Mouse (Mus musculus): ENCODE measurements around the gene Loxl1.

The Loxl1 gene

DNA sequence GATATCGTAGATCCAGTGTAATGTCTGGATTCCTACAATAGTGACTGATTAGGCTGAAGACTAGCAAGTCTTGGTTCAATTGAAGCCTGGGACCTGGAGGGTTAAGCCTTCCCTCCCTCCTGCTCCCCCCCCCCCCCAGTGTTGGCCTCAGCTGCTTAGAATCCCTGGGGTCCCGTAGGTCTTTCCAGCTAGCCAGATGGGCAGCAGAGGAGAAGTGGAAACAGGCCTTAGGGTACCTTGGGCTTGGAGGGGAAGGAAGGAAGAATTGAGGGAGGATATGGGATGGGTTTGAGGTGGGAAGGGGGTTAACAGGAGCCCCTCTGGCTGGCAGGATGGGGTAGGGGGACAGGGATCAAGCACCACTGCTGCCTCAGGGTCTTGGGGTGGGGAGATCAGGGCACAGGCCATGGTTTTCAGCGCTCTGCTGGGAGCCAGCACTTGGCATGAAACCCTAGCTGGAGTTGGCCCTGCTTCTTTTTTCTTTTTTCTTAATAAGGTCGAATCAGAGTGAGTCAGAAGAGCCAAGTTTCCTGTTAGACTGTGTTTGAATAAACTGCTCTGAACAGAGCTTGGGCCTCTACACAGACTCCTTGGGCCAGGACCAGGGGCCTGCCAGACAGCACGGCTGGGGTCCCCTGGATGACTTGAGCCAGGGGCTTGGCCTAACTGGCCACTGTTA is 1.8 kb upstream of the Loxl1 start:
- in situ Hi-C loops (cut with MboI; ENCODE audit: unreplicated experiment in 2 of 2): loop anchor here in 1 of 2 experiments (25.0 kb wide), 1 partner anchor 1453 kb away; the partner anchor contains the start of genes Cspg4 and Odf3l1

GRCm38 (mm10) chr9:58312196-58312943 is 616 bp downstream of the Loxl1 start:
- in situ Hi-C loops (cut with MboI; ENCODE audit: unreplicated experiment in 2 of 2): loop anchor here in 1 of 2 experiments (25.0 kb wide), 1 partner anchor 1450 kb away; the partner anchor contains the start of genes Cspg4 and Odf3l1

DNA sequence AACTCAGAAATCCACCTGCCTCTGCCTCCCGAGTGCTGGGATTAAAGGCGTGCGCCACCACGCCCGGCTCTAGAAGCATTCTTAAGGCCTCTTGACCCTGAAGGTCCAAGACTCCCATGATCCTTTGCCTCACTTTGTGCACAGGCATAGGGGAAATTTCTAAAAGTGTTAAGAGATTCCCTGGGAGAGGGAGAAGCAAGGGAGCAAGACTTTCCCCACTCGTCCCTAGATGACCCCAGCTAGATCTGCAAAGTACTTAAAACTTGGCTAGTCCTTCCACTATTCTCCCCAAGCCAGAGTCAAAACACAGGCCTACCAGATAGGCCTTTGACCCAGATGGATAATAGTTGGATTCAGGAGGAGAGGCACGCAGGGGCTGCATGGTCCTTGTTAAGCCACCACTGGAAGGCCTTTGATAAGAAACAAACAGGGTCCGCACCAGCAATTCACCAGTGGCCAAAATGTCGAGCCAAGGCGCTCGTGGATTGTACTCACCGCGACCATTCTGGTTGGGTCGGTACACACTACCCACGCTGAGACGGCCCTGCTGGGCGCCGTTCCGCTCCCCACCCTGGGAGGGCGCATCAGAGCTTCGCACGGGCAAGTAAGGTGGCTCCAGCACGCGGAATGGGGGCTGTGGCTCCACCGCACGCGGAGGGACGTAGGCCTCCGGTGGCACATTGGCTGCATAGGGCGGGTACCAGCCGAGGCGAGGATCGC is 1.6 kb downstream of the Loxl1 start:
- in situ Hi-C loops (cut with MboI; ENCODE audit: unreplicated experiment in 2 of 2): loop anchor here in 1 of 2 experiments (25.0 kb wide), 1 partner anchor 1449 kb away; the partner anchor contains the start of genes Cspg4 and Odf3l1

DNA sequence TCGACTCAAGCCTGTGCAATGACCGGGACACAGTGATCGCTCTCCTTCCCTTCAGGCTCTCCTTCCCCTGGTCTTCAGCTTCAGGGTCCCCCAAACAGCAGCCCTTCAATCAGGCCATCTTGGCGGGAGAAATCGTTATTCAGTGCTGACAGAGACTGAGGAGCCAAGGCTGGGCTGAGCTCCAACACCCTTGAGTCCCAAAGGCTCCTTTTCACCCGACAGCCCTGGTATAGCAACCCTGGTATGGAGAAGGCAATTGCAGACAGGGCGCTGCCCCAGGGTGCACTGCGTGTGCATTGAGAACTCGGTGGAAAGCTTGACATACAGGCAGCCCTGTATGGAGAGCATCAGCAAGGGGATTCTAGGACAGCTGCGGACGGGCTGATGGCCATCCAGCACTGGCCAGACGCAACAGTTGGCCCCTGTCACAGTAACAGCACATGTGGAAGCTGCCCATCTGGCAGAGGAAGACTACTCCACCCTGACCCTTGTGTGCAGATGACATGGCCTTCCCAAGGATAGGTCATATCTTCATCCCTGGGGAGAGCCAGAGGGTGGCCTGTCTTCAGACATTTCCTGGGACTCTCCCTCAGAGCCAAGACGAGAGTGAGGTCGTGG is 2.8 kb downstream of the Loxl1 start:
- in situ Hi-C loops (cut with MboI; ENCODE audit: unreplicated experiment in 2 of 2): loop anchor here in 1 of 2 experiments (25.0 kb wide), 1 partner anchor 1448 kb away; the partner anchor contains the start of genes Cspg4 and Odf3l1

GRCm38 (mm10) chr9:58308395-58308794 is 4.6 kb downstream of the Loxl1 start:
- in situ Hi-C loops (cut with MboI; ENCODE audit: unreplicated experiment in 2 of 2): loop anchor here in 1 of 2 experiments (25.0 kb wide), 1 partner anchor 1446 kb away; the partner anchor contains the start of genes Cspg4 and Odf3l1

GRCm38 (mm10) chr9:58305686-58306085 is 7.3 kb downstream of the Loxl1 start:
- in situ Hi-C loops (cut with MboI; ENCODE audit: unreplicated experiment in 2 of 2): loop anchor here in 1 of 2 experiments (25.0 kb wide), 1 partner anchor 1443 kb away; the partner anchor contains the start of genes Cspg4 and Odf3l1

DNA sequence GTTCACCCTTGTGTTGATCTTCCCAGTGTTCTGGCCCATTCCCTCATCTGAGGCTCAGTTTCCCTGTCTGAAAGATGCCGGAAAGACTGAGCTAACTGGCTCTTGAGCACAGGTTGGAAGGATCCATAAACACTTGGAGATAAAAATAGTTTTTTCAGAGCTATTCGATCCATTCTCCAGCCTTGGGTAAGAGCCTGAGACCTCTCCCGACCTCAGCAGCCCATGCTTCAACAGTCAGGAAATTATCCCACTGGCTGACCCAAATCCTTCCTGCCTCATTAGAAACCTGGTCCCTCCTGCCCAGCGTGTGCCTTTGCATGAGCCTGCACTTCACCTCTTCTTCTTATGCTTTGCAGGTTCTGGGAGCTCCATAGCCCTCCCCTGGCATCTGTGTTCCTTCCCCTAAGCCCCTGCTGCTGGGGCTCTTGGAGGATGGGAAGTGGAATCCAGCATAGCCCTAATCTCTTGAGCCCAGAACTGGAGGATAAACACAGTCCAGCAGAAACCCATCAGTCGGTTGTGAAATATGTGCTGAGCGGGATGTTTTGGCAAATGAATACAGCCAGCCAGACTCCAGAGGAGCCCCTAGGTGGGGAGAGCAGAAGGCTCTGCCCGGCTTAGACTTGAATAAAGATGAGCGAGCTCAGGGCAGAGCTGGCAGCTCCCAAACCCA is 9.3 kb downstream of the Loxl1 start:
- in situ Hi-C loops (cut with MboI; ENCODE audit: unreplicated experiment in 2 of 2): loop anchor here in 1 of 2 experiments (25.0 kb wide), 1 partner anchor 1441 kb away; the partner anchor contains the start of genes Cspg4 and Odf3l1

DNA sequence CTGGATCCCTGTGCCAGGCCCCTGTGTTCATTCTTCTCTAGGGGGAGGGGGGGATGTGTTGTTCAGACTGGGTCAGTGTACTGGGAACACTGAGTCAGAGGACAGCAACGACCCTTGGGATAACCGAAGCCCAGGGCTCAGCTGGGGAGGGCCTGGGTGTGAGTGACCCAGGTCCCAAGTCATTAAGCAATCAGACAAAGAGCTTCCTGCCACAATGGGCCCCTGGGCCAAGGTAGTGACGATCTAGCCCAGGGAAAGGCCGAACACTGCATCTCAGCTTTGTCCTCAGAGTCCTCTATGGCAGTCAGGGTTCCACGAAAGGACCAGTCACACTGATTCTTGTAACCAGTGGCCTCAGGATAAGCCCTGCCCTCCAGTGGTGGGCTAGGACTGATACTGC is 9.9 kb downstream of the Loxl1 start:
- in situ Hi-C loops (cut with MboI; ENCODE audit: unreplicated experiment in 2 of 2): loop anchor here in 1 of 2 experiments (25.0 kb wide), 1 partner anchor 1441 kb away; the partner anchor contains the start of genes Cspg4 and Odf3l1

DNA sequence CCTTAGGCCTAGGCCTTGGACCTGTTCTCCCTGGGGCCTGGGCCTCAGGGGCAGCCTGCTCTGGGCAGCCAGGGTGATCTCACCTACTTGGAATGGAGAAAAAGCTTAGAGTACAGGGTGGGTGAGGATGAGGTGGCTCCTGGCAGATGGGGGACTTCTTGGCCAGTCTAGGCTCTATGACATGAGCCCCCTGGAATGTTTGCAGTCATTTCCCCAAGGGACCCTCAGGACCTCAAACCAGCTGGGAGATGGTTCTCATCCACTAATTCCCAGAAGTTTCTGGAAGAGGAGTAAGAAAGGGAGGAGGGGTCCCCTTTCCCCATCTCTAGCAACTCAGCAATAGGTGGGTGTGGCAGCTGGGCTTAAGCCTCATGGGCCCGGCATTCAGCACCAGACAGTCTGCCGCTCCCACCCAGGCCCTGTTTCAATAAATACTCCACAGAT is 13.6 kb downstream of the Loxl1 start:
- in situ Hi-C loops (cut with MboI; ENCODE audit: unreplicated experiment in 2 of 2): loop anchor here in 1 of 2 experiments (10.0 kb wide), 1 partner anchor 65 kb away; no protein-coding TSS in a partner anchor

DNA sequence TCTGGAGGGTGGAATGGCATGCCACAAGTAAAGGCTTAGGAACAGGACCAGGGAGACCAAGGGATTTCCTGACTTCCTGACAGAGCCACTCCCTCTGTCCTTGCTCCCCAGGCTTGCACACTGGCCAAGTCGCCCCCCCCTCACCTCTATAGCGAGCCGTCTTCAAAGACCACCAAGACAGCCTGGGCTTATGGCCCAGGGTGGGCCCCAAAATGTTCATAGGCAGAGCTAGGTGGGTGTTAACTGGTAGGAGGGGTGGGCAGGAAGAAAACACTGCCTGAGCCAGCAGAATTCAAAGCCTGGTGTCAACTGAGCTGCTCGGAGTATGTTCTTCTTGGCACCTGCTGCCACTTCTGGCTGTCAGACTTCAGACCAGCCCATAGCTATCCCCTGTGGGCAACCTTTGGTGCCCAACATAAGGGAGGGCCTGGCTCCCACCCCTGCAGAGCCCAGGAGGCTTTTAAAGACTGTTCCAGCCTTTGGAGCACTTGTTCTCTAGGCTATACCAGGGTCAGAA is 15.0 kb downstream of the Loxl1 start:
- in situ Hi-C loops (cut with MboI; ENCODE audit: unreplicated experiment in 2 of 2): loop anchor here in 1 of 2 experiments (10.0 kb wide), 1 partner anchor 67 kb away; no protein-coding TSS in a partner anchor

DNA sequence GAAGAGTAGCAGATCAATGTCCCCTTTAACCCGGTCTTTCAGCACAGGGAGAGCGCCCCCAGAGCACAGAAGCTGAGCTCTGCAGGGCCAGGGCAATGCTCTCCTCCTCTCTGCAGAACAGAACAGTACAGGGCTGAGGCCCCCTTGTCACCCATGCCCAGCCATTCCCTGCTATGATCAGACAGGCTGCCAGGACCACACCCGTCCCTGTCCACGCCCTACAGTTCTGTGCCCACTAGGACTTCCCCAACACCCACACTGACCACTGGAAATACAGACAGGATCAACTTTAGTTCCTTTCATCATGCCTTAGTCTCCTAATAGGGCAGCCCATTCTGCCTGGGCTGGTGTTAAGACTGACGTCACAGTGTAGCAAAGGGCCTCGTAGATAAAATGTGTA is 15.9 kb downstream of the Loxl1 start:
- in situ Hi-C loops (cut with MboI; ENCODE audit: unreplicated experiment in 2 of 2): loop anchor here in 1 of 2 experiments (10.0 kb wide), 1 partner anchor 68 kb away; no protein-coding TSS in a partner anchor

GRCm38 (mm10) chr9:58295766-58296361 is 17.1 kb downstream of the Loxl1 start:
- in situ Hi-C loops (cut with MboI; ENCODE audit: unreplicated experiment in 2 of 2): loop anchor here in 1 of 2 experiments (10.0 kb wide), 1 partner anchor 69 kb away; no protein-coding TSS in a partner anchor

DNA sequence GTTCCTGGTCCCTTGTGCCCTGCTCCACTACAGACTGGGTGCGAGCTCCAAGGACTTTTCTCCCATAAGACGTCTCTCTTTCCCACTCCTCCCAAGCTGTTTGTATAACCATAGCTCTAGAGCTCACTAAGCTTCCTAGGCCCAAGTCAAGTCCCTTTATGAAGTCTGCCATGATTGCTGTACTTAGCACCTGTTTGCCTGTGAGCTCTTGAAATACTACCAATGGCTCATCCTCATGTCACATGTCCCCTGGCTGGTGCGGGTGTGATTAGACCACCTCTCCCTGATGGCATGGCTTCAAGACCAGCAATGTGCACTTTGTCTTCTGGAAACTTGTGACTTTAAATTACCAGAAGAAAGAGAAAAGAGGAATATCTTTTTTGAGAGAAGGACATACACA is 17.6 kb downstream of the Loxl1 start:
- in situ Hi-C loops (cut with MboI; ENCODE audit: unreplicated experiment in 2 of 2): loop anchor here in 1 of 2 experiments (10.0 kb wide), 1 partner anchor 69 kb away; no protein-coding TSS in a partner anchor

GRCm38 (mm10) chr9:58294527-58294926 is 18.5 kb downstream of the Loxl1 start:
- in situ Hi-C loops (cut with MboI; ENCODE audit: unreplicated experiment in 2 of 2): loop anchor here in 1 of 2 experiments (10.0 kb wide), 1 partner anchor 70 kb away; no protein-coding TSS in a partner anchor

DNA sequence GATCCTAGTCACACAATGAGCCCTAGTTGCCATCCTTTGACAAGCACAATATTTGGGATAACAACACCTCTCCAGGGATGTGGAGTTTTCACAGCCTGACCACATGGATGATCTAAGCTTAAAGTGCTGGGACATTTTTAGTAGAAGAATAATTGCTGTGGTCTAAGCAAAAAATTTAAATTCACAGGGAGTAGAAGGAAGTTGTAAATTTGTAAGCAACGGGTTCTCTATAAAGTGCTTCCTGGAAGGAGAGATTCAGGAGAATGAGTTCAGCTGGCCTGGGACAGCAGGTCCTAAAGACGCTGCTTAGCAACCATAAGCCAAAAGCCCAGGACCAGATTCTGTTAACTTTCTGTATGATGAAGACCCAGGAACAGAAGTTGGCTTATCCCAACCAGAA is 23.1 kb downstream of the Loxl1 start:
- in situ Hi-C loops (cut with MboI; ENCODE audit: unreplicated experiment in 2 of 2): loop anchor here in 1 of 2 experiments (10.0 kb wide), 1 partner anchor 75 kb away; no protein-coding TSS in a partner anchor

DNA sequence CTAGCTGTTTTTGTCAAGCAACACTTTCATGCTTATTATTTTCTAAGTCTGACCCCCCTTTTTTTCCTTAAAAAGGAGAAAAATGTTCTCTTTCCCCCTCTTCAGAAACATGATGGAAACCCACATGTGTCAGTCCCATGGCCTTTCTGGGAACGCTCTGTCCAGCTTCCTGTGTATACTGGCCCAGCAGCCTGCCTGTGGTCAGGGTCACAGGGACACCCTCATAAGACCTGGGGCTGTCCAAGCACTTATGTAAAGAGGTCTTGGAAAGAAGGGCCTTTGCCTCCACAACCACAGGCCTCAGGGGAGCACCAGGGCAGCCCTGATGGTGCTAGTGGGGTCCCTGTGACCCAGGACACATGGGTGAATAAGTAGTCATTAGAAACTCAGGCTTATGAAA is 23.9 kb downstream of the Loxl1 start:
- in situ Hi-C loops (cut with MboI; ENCODE audit: unreplicated experiment in 2 of 2): no loop called here

DNA sequence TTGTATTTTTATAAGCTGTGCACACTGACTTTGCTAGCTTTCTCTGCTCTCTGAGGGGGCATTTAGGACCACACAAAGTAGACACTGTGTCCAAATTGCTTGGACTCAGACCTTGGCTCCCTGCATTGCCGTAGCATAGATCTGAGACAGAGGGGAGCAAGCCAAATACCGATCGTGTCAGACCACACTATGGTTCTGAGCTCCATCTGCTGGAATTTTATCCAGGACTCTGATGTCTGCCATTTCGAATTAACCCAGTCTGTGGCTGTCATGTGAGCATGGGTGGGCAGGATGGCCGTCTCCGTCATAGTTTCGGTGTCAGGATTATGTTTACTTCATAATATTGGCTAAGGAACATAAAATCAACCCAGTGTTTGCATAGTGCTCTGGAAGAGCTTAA is 29.6 kb downstream of the Loxl1 start:
- in situ Hi-C loops (cut with MboI; ENCODE audit: unreplicated experiment in 2 of 2): loop anchor here (5.0 kb wide), 3 partner anchors 56 to 246 kb away; no protein-coding TSS in a partner anchor

DNA sequence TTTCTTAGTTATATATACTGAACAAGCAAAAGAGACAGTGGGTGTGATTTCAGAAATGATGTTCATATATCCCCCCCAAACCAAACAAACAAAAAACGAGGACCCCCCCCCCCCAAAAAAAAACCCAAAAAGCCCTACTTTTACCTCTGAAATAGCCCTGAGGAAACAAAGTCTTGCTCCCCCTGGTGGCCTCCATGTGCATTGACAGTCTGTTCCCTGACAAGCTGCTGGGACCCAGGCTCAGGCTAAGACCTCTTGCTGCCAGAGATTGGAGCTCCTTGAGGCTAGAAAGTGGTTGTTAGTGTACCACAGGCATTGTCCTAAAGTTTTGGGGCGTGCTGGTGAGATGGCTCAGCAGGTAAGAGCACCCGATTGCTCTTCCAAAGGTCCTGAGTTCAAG is 31.4 kb downstream of the Loxl1 start:
- in situ Hi-C loops (cut with MboI; ENCODE audit: unreplicated experiment in 2 of 2): loop anchor here (5.0 kb wide), 3 partner anchors 54 to 244 kb away; no protein-coding TSS in a partner anchor
